Mouse (Mus musculus) T-helper 2 cell (primary cell): ENCODE measurements around the gene Cdk4.
"Not testable (repeated sequence)": the region's sequence is repeated elsewhere in the genome, so short reads cannot be mapped to it uniquely, and the experiment has no call there.

Source experiments
- in situ Hi-C: fragments of 300-600 bp; cut with MboI, MseI; formaldehyde crosslinking; loops from one replicate; pipeline ENCODE4 v1.15.1; 2025; ENCODE audit warnings: high pct_unique_total_duplicates

The Cdk4 gene

GRCm38 (mm10) chr10:127055406-127055805, 7.9 kb upstream of the Cdk4 start:
- in situ Hi-C loops = no loop called here

GRCm38 (mm10) chr10:127056490-127056889, 6.8 kb upstream of the Cdk4 start:
- in situ Hi-C loops = no loop called here

GRCm38 (mm10) chr10:127058161-127058560, 5.2 kb upstream of the Cdk4 start:
- in situ Hi-C loops = no loop called here

- in situ Hi-C loops = no loop called here
These were observed 4.6 kb upstream of the Cdk4 start for GRCm38 (mm10) chr10:127058708-127059107.

- in situ Hi-C loops = no loop called here
These were observed 4.0 kb upstream of the Cdk4 start for GRCm38 (mm10) chr10:127059174-127059967.

- in situ Hi-C loops = no loop called here
These were observed 3.1 kb upstream of the Cdk4 start, which contains the start of gene March9 for GRCm38 (mm10) chr10:127059968-127060916. TSS of gene March9 (minus strand) at chr10:127060184.

GRCm38 (mm10) chr10:127061085-127061484, 2.2 kb upstream of the Cdk4 start:
- in situ Hi-C loops = no loop called here

GRCm38 (mm10) chr10:127061513-127061912, 1.8 kb upstream of the Cdk4 start:
- in situ Hi-C loops = no loop called here

- in situ Hi-C loops = not testable (repeated sequence)
These were observed 1.2 kb upstream of the Cdk4 start for GRCm38 (mm10) chr10:127062101-127062500.

- in situ Hi-C loops = no loop called here
These were observed 831 bp upstream of the Cdk4 start for GRCm38 (mm10) chr10:127062503-127062902.

- in situ Hi-C loops = no loop called here
These were observed 858 bp downstream of the Cdk4 start for GRCm38 (mm10) chr10:127063913-127064870.

GRCm38 (mm10) chr10:127065981-127066380, 2.6 kb downstream of the Cdk4 start:
- in situ Hi-C loops = no loop called here

- in situ Hi-C loops = no loop called here
These were observed 3.2 kb downstream of the Cdk4 start for GRCm38 (mm10) chr10:127066519-127067018.

- in situ Hi-C loops = no loop called here
These were observed 5.2 kb downstream of the Cdk4 start for GRCm38 (mm10) chr10:127068360-127069038.

- in situ Hi-C loops = loop anchor here (10.0 kb wide), 1 partner anchor 1305 kb away; the partner anchor contains the start of gene Ankrd52
These were observed 6.2 kb downstream of the Cdk4 start for GRCm38 (mm10) chr10:127069281-127070189.

- in situ Hi-C loops = loop anchor here (10.0 kb wide), 1 partner anchor 1304 kb away; the partner anchor contains the start of gene Ankrd52
These were observed 7.1 kb downstream of the Cdk4 start, which contains the start of gene Tspan31 for GRCm38 (mm10) chr10:127070190-127071121. TSS of gene Tspan31 (minus strand) at chr10:127070264.

- in situ Hi-C loops = loop anchor here (10.0 kb wide), 1 partner anchor 1304 kb away; the partner anchor contains the start of gene Ankrd52
These were observed 7.9 kb downstream of the Cdk4 start for GRCm38 (mm10) chr10:127071203-127071602.

GRCm38 (mm10) chr10:127072270-127072669, 8.9 kb downstream of the Cdk4 start:
- in situ Hi-C loops = loop anchor here (10.0 kb wide), 1 partner anchor 1303 kb away; the partner anchor contains the start of gene Ankrd52
